Mouse (Mus musculus) spleen, postnatal 4 days (tissue): ENCODE data around the gene Psg27.
"Not testable (repeated sequence)": the region's sequence is repeated elsewhere in the genome, so short reads cannot be mapped to it uniquely, and the experiment has no call there.

Source experiments
- DNase-seq, 2 experiments: peaks; one replicate each; pipeline ENCODE4 v3.0.0; 2022; ENCODE audit warnings: low spot score in 2 of 2

The Psg27 gene

GRCm38 (mm10) chr7:18567205-18567604 lies at the start of gene Psg27:
Gene Psg27 (minus strand): TSS chr7:18567305.
- DNase-seq: no peak

- not testable (repeated sequence) for DNase-seq
Measured at GRCm38 (mm10) chr7:18616401-18616800, 49.3 kb upstream of the Psg27 start, which contains the start of gene Psg23. Gene Psg23 (minus strand): TSS chr7:18616501.

- DNase-seq: no peak
Measured at GRCm38 (mm10) chr7:18559850-18560249, 7.3 kb downstream of the Psg27 start.

DNA sequence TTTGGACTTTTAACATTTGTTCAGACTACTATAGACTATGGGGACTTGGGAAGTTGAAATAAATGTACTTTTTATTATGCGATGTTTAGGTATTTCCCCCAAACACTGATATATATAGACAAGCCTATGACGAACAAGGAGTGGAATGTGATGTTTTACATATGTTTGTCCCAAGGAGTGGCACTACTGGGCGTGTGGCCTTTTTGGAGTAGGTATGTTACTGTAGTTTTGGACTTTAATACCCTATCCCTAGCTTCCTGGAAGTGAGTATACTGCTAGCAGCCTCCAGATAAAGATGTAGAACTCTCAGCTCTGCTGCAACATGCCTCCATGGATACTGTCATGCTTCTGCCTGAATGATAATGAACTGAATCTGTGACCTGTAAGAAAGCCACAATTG lies 11.4 kb downstream of the Psg27 start:
- DNase-seq: not testable (repeated sequence)

GRCm38 (mm10) chr7:18533420-18533819 lies 33.7 kb downstream of the Psg27 start:
- DNase-seq: no peak

DNA sequence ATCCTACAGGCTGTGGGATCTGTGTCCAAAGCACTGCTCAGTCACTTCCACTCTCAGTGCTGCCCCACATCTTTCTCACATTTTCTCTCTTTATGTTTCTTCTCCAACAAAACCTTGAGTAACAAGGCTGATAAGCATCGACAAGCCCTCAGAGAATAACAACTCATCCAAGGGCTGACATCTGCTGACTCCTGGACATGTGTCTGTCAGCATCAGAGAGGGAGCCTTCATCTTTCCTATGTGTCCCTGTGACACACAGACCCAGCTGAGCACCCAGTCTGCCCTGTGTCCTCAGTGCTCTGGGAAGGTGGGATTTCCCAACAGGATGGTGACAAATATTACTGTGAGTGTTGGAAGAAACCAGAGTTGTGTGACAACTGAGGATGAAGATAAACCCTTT lies 34.9 kb downstream of the Psg27 start, which contains the start of gene Psg25:
TSS of gene Psg25 (minus strand) at position 101 of the 400 bp plus-strand sequence.
- DNase-seq: no peak

- DNase-seq: no peak
Measured at GRCm38 (mm10) chr7:18524668-18525067, 42.4 kb downstream of the Psg27 start.

DNA sequence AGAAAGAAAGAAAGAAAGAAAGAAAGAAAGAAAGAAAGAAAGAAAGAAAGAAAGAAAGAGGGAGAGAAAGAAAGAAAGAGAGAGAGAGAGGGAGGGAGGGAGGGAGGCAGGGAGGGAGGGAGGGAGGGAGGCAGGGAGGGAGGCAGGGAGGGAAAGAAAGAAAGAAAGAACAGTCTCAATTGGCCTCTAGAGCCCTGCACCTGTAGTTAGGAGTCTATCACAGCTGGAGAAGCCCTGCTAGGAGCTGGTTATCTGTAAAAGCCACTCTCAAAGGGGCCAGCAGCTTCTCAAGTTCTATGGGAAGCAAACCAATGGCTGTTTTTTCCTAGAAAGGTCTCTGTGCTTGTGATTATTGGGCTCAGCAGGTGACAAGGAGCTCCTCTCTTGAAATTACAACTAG lies 54.3 kb downstream of the Psg27 start:
- DNase-seq: not testable (repeated sequence)

DNA sequence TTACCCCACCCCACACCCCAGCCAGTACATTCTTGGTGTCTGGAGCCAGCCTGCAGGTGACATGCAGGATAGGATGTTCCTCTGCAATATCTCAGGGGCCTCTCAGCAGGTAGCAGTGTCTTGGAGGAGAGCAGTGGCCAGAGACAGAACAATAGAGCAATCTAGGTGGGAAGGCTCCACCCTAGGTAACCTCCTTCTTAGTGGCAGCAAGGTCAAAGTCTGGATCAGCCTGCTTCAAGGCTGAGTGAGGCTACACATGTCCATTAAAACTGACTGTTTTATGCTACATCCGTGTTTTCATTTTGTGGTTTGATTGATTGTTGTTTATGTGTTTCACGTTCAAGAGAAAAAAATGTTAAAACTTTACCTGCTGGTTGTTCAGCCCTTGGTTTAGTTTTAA lies 54.7 kb downstream of the Psg27 start:
- not testable (repeated sequence) for DNase-seq

DNA sequence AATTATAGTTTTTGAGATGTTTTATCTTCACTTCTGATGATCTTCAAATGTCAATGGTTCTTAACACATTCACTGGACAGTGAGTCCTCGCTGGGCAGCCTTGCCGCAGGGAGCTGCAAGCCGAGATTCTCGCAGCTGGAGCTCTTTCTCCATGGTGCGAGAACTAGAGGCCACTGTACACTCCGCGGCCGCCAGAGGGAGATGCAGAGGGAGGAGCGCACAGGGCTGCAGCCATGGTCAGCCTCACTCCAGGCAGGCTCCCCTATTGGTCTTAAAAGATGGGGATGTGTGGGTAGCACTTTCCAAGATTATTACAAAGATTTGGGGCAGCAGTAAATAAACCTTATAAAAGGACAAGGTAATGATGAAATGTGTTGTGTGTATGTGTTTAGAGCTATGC lies 55.6 kb downstream of the Psg27 start:
- no peak for DNase-seq
